Mouse (Mus musculus) MEL (cell line): ENCODE data around the gene Diaph2. TPM values are rescaled to one million over a fixed set of nuclear protein-coding genes. Genes with fewer than 3 reads are reported as not detected.

Experiments
- DNase-seq: peaks from one replicate; pipeline ENCODE4 v3.0.0; 2011; ENCODE audit warnings: low read depth, low spot score
- H3K27ac ChIP-seq: 2 replicates; pipeline ENCODE4 v1.5.1; 2012; ENCODE audit warnings: low read depth, mild to moderate bottlenecking, control low read depth, low read length, moderate library complexity; ENCODE audit not compliant: control insufficient read depth
- H3K27me3 ChIP-seq, 2 experiments: fragments of 150-350 bp in 1 of 2; sonication (generic) in 1 of 2; 2 replicates each; pipeline ENCODE4 v1.6.1; 2012; ENCODE audit warnings: low read length in 2 of 2, mild to moderate bottlenecking in 2 of 2, improper control_type of control experiment in 1 of 2, moderate library complexity in 1 of 2; ENCODE audit not compliant: insufficient read depth in 2 of 2, control insufficient read depth in 1 of 2
- H3K36me3 ChIP-seq, 2 experiments: 2 replicates each; pipeline ENCODE4 v1.6.1; 2012 to 2014; ENCODE audit warnings: low read length in 2 of 2, improper control_type of control experiment in 1 of 2, inconsistent platforms in 1 of 2, mild to moderate bottlenecking in 1 of 2; ENCODE audit not compliant: insufficient read depth in 2 of 2, control insufficient read depth in 1 of 2
- H3K4me1 ChIP-seq, 2 experiments: fragments of 150-350 bp in 1 of 2; sonication (generic) in 1 of 2; 2 replicates each; pipeline ENCODE4 v1.6.1; 2012; ENCODE audit warnings: low read length in 2 of 2, improper control_type of control experiment in 1 of 2, mild to moderate bottlenecking in 1 of 2; ENCODE audit not compliant: insufficient read depth in 2 of 2, control insufficient read depth in 1 of 2
- H3K4me3 ChIP-seq, 2 experiments: fragments of 150-350 bp in 1 of 2; sonication (generic) in 1 of 2; 2 replicates each; pipeline ENCODE4 v1.5.1; 2012; ENCODE audit warnings: low read depth in 2 of 2, low read length in 2 of 2, mild to moderate bottlenecking in 2 of 2, moderate library complexity in 2 of 2, control low read depth in 1 of 2, improper control_type of control experiment in 1 of 2; ENCODE audit not compliant: control insufficient read depth in 1 of 2, insufficient read depth in 1 of 2
- H3K79me2 ChIP-seq: 2 replicates; pipeline ENCODE4 v1.6.1; 2012; ENCODE audit warnings: mild to moderate bottlenecking, low read length, moderate library complexity; ENCODE audit not compliant: control insufficient read depth, poor library complexity, insufficient read depth
- H3K9ac ChIP-seq: 2 replicates; pipeline ENCODE4 v1.6.1; 2012; ENCODE audit warnings: low read depth, mild to moderate bottlenecking, control low read depth, low read length, moderate library complexity; ENCODE audit not compliant: control insufficient read depth, poor library complexity, severe bottlenecking
- H3K9me3 ChIP-seq: fragments of 150-350 bp; sonication (generic); replicated peaks from 2 replicates; pipeline ENCODE4 v1.6.1; 2012; ENCODE audit warnings: mild to moderate bottlenecking, low read length, improper control_type of control experiment, moderate library complexity; ENCODE audit not compliant: insufficient read depth
- BHLHE40 ChIP-seq: IDR thresholded peaks from 2 replicates; pipeline ENCODE4 v1.6.1; 2012; ENCODE audit warnings: low read depth, mild to moderate bottlenecking, inconsistent platforms, low read length, improper control_type of control experiment, borderline replicate concordance
- CHD2 ChIP-seq: IDR thresholded peaks from 2 replicates; pipeline ENCODE4 v1.6.1; 2011; ENCODE audit warnings: low read length, improper control_type of control experiment
- CTCF ChIP-seq, 3 experiments: IDR thresholded peaks in 2 of 3; conservative IDR thresholded peaks in 1 of 3; 2 replicates each; pipeline ENCODE4 v1.5.1; 2011 to 2012; ENCODE audit warnings: low read length in 3 of 3, low read depth in 2 of 3, mild to moderate bottlenecking in 2 of 3, improper control_type of control experiment in 1 of 3, inconsistent platforms in 1 of 3, mixed read lengths in 1 of 3, moderate library complexity in 1 of 3; ENCODE audit not compliant: control insufficient read depth in 1 of 3, insufficient read depth in 1 of 3, poor library complexity in 1 of 3, severe bottlenecking in 1 of 3
- E2F4 ChIP-seq: IDR thresholded peaks from 2 replicates; pipeline ENCODE4 v1.6.1; 2011; ENCODE audit warnings: low read depth, low read length, improper control_type of control experiment, borderline replicate concordance
- ELF1 ChIP-seq: IDR thresholded peaks from 2 replicates; pipeline ENCODE4 v1.6.1; 2014; ENCODE audit warnings: low read depth, mild to moderate bottlenecking, inconsistent platforms, low read length, improper control_type of control experiment, moderate library complexity
- EP300 ChIP-seq, 2 experiments: IDR thresholded peaks; 2 replicates each; pipeline ENCODE4 v1.6.1; 2011; ENCODE audit warnings: improper control_type of control experiment in 2 of 2, low read length in 2 of 2, low read depth in 1 of 2, mild to moderate bottlenecking in 1 of 2
- GABPA ChIP-seq: IDR thresholded peaks from 2 replicates; pipeline ENCODE4 v1.6.1; 2012; ENCODE audit warnings: low read depth, mild to moderate bottlenecking, inconsistent platforms, low read length, improper control_type of control experiment, moderate library complexity
- GATA1 ChIP-seq: IDR thresholded peaks from 2 replicates; pipeline ENCODE4 v1.6.1; 2011; ENCODE audit warnings: low read depth, low read length, improper control_type of control experiment
- JUND ChIP-seq: IDR thresholded peaks from 2 replicates; pipeline ENCODE4 v1.6.1; 2011; ENCODE audit warnings: low read depth, mild to moderate bottlenecking, improper control_type of control experiment, low read length
- KAT2A ChIP-seq: conservative IDR thresholded peaks from 2 replicates; pipeline ENCODE4 v1.6.1; 2012; ENCODE audit warnings: low read depth, low read length, improper control_type of control experiment, inconsistent platforms
- MAFK ChIP-seq: IDR thresholded peaks from 2 replicates; pipeline ENCODE4 v1.6.1; 2011; ENCODE audit warnings: low read depth, mild to moderate bottlenecking, low read length, improper control_type of control experiment, borderline replicate concordance
- MAX ChIP-seq: IDR thresholded peaks from 2 replicates; pipeline ENCODE4 v1.6.1; 2011; ENCODE audit warnings: low read length, improper control_type of control experiment
- MAZ ChIP-seq: IDR thresholded peaks from 2 replicates; pipeline ENCODE4 v1.6.1; 2012; ENCODE audit warnings: low read depth, mild to moderate bottlenecking, inconsistent platforms, low read length, improper control_type of control experiment
- MEF2A ChIP-seq: IDR thresholded peaks from 2 replicates; pipeline ENCODE4 v1.6.1; 2014; ENCODE audit warnings: low read depth, mild to moderate bottlenecking, inconsistent platforms, low read length, improper control_type of control experiment; ENCODE audit not compliant: poor library complexity, insufficient replicate concordance, severe bottlenecking; ENCODE audit errors: extremely low read depth
- MYB ChIP-seq: IDR thresholded peaks from 2 replicates; pipeline ENCODE4 v1.6.1; 2011; ENCODE audit warnings: mild to moderate bottlenecking, low read depth, low read length, improper control_type of control experiment
- NELFE ChIP-seq: IDR thresholded peaks from 2 replicates; pipeline ENCODE4 v1.6.1; 2011; ENCODE audit warnings: low read depth, low read length, improper control_type of control experiment
- NRF1 ChIP-seq: IDR thresholded peaks from 2 replicates; pipeline ENCODE4 v1.6.1; 2014; ENCODE audit warnings: low read depth, mild to moderate bottlenecking, inconsistent platforms, low read length, improper control_type of control experiment, moderate library complexity; ENCODE audit not compliant: poor library complexity, insufficient read depth, severe bottlenecking
- POLR2A ChIP-seq, 2 experiments: IDR thresholded peaks; 2 replicates each; pipeline ENCODE4 v1.6.1; 2011 to 2012; ENCODE audit warnings: low read length in 2 of 2, mild to moderate bottlenecking in 2 of 2, control low read depth in 1 of 2, improper control_type of control experiment in 1 of 2, low read depth in 1 of 2, moderate library complexity in 1 of 2; ENCODE audit not compliant: control insufficient read depth in 1 of 2, insufficient read depth in 1 of 2, poor library complexity in 1 of 2
- POLR2AphosphoS2 ChIP-seq: IDR thresholded peaks from 2 replicates; pipeline ENCODE4 v1.6.1; 2011; ENCODE audit warnings: low read length, improper control_type of control experiment
- RCOR1 ChIP-seq: IDR thresholded peaks from 2 replicates; pipeline ENCODE4 v1.6.1; 2012; ENCODE audit warnings: low read depth, mild to moderate bottlenecking, inconsistent platforms, low read length, improper control_type of control experiment
- SIN3A ChIP-seq: IDR thresholded peaks from 2 replicates; pipeline ENCODE4 v1.6.1; 2012; ENCODE audit warnings: low read length, improper control_type of control experiment, inconsistent platforms
- SMC3 ChIP-seq: IDR thresholded peaks from 2 replicates; pipeline ENCODE4 v1.6.1; 2011; ENCODE audit warnings: low read depth, low read length, improper control_type of control experiment
- TBP ChIP-seq: IDR thresholded peaks from 2 replicates; pipeline ENCODE4 v1.8.0; 2011; ENCODE audit warnings: low read depth, low read length, improper control_type of control experiment
- TCF12 ChIP-seq: IDR thresholded peaks from 2 replicates; pipeline ENCODE4 v1.6.1; 2014; ENCODE audit warnings: low read depth, mild to moderate bottlenecking, inconsistent platforms, low read length, improper control_type of control experiment, moderate library complexity
- UBTF ChIP-seq: IDR thresholded peaks from 2 replicates; pipeline ENCODE4 v1.6.1; 2012; ENCODE audit warnings: low read depth, mild to moderate bottlenecking, inconsistent platforms, low read length, improper control_type of control experiment, moderate library complexity, borderline replicate concordance; ENCODE audit not compliant: insufficient read depth
- ZC3H11A ChIP-seq: IDR thresholded peaks from 2 replicates; pipeline ENCODE4 v1.6.1; 2012; ENCODE audit warnings: low read depth, mild to moderate bottlenecking, inconsistent platforms, low read length, improper control_type of control experiment
- ZKSCAN1 ChIP-seq: IDR thresholded peaks from 2 replicates; pipeline ENCODE4 v1.6.1; 2012; ENCODE audit warnings: low read depth, mild to moderate bottlenecking, inconsistent platforms, low read length, improper control_type of control experiment, moderate library complexity
- ZMIZ1 ChIP-seq: IDR thresholded peaks from 2 replicates; pipeline ENCODE4 v1.6.1; 2012; ENCODE audit warnings: low read depth, mild to moderate bottlenecking, inconsistent platforms, low read length, improper control_type of control experiment, moderate library complexity
- polyA plus RNA-seq, 2 experiments: library from polyadenylated mRNA; stranded (reverse) in 1 of 2; unstranded in 1 of 2; fragments of >175 nt in 1 of 2; fragments of >200 nt in 1 of 2; gene quantifications; 2 replicates each; pipeline versions ENCODE4 v1.2.1 to v1.2.4; 2012; ENCODE audit warnings: low replicate concordance in 2 of 2, low read depth in 1 of 2; ENCODE audit not compliant: insufficient read length in 2 of 2, insufficient read depth in 1 of 2, missing spikeins in 1 of 2
- total RNA-seq: library from RNA; depleted of rRNA; stranded (reverse); fragments of 300-350 nt; gene quantifications from 2 replicates; pipeline ENCODE4 v1.2.3, GENCODE M21; 2012

The Diaph2 gene
- total and polyA plus RNA-seq, 3 experiments: 0.03 TPM; not detected in 2

DNA sequence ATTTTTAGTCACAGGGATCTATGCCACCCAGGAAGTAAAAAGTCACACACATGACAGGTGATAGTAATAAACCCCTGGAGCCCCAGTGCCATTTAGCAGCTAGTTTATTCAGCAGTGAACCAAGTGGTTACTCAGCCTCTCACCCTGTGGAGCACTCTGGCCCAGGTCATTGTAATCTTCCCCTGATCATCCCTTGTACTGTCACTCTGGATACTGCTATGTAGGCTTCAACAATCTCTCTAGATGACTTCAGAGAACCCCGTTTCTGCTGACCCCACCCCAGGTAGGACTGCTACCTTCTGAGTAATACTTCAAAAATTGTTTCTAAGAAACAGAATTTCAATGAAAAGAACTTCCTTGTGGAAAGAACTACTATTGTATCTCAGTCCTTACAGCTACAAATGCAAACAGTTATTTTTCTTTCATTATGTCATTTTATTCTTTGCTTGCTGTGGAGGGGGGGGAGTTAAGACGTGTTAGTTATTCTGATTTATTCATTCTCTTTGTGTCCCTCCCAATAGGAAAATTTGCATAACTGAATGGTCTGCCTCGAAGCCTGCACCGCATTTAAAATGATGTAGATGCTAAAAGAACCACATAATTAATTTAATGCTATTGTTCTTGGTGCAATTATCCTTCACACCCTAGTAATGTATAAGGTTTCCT is 702.4 kb downstream of the Diaph2 start:
- no peak overlapping the region for H3K27ac ChIP-seq
- DNase-seq: no peak
- H3K27me3 ChIP-seq: no peaks in the 10 kb centered on the region
- H3K36me3 ChIP-seq: no peaks in the 10 kb centered on the region
- no peak overlapping the region for H3K9ac ChIP-seq
- no peaks in the 10 kb centered on the region for H3K79me2 ChIP-seq
- no peak for TF ChIP-seq NRF1
- no peak for TF ChIP-seq KAT2A
- TF ChIP-seq ZKSCAN1: no peak
- no peak for TF ChIP-seq MAFK
- no peak for TF ChIP-seq GABPA
- no peak for TF ChIP-seq ELF1
- no peak for TF ChIP-seq TCF12
- no peak for TF ChIP-seq POLR2AphosphoS2
- TF ChIP-seq MAX: no peak
- no peak for TF ChIP-seq TBP
- TF ChIP-seq CTCF (IDR thresholded peaks at IDR 0.05 in 2 of 3, conservative IDR thresholded peaks at IDR 0.05 in 1 of 3; ENCODE audit: control insufficient read depth in 1 of 3, insufficient read depth in 1 of 3, low read depth in 2 of 3, low read length in 3 of 3, poor library complexity in 1 of 3, severe bottlenecking in 1 of 3): no peak
- no peak for TF ChIP-seq GATA1
- TF ChIP-seq CHD2: no peak
- TF ChIP-seq E2F4: no peak
- no peak for TF ChIP-seq ZC3H11A
- TF ChIP-seq EP300 (IDR thresholded peaks at IDR 0.05; ENCODE audit: low read depth in 1 of 2, low read length in 2 of 2): no peak
- no peak for TF ChIP-seq MAZ
- TF ChIP-seq UBTF: no peak
- no peak for TF ChIP-seq MEF2A
- H3K9me3 ChIP-seq: no peaks in the 10 kb centered on the region
- no peak overlapping the region for H3K4me3 ChIP-seq
- H3K4me1 ChIP-seq: no peaks in the 10 kb centered on the region

DNA sequence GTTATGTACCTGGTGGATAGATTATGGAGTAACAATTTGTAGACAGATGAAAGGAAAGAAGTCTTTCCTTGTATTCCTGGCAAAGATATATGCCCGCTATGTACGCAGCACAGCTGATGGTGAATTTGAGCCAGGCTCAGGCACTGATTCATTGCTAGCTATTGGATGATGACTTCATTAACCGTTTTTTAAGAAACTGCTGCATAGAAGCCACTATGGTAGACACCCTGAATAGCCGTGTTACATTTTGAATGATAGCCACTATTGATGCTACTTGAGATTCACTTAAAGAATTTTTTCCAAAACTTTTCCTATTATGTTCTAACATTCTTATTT is 702.9 kb downstream of the Diaph2 start:
- Histone ChIP-seq H3K9me3 (no peaks in the 10 kb centered on the region), H3K4me1 (no peaks in the 10 kb centered on the region), H3K27me3 (no peaks in the 10 kb centered on the region), H3K79me2 (no peaks in the 10 kb centered on the region), H3K27ac (no peak overlapping the region), H3K36me3 (no peaks in the 10 kb centered on the region), H3K4me3 (no peak overlapping the region), H3K9ac (no peak overlapping the region)
- DNase-seq: no peak
- TF ChIP-seq SIN3A (no peak), POLR2AphosphoS2 (no peak), ZC3H11A (no peak), NELFE (no peak), JUND (no peak), SMC3 (no peak), MAX (no peak), BHLHE40 (no peak), EP300 (IDR thresholded peaks at IDR 0.05; ENCODE audit: low read depth in 1 of 2, low read length in 2 of 2) (no peak), E2F4 (no peak), ZMIZ1 (no peak), GATA1 (no peak), MYB (no peak), CHD2 (no peak), TCF12 (no peak), POLR2A (IDR thresholded peaks at IDR 0.05; ENCODE audit: control insufficient read depth in 1 of 2, insufficient read depth in 1 of 2, low read depth in 1 of 2, low read length in 2 of 2, poor library complexity in 1 of 2) (no peak), RCOR1 (no peak), ZKSCAN1 (no peak)
